Mouse (Mus musculus) stomach, postnatal 0 days (tissue): ENCODE measurements at regions not wholly inside any gene's neighbourhood (a gene's known extent, or its start where the extent isn't known, plus 50 kb on each side); places are given as distances from the start of the nearest gene placed in this dataset.

ENCODE experiments used
- CTCF ChIP-seq: IDR thresholded peaks from 2 replicates; pipeline ENCODE4 v1.5.1; 2016; ENCODE audit warnings: antibody characterized with exemption, low read depth, mild to moderate bottlenecking, moderate library complexity
- EP300 ChIP-seq: optimal IDR thresholded peaks from 2 replicates; pipeline ENCODE3; 2016; ENCODE audit warnings: antibody characterized with exemption

GRCm38 (mm10) chr9:103951799-103952198 lies 50.5 kb upstream of the Nphp3 start:
- TF ChIP-seq CTCF = no peak
- TF ChIP-seq EP300 = no peak
